Mouse (Mus musculus) ES-E14 (cell line): ENCODE measurements around the gene Ptpru. TPM values are rescaled to one million over a fixed set of nuclear protein-coding genes. Genes with fewer than 3 reads are reported as not detected.
A peak's percentile ranks its signal among the peaks of the same experiment; 100 is the strongest.

Experiments
- DNase-seq: peaks from one replicate; pipeline ENCODE4 v3.0.0-alpha.2; 2013; ENCODE audit warnings: low read depth, low spot score
- H3K27ac ChIP-seq: 2 replicates; pipeline ENCODE4 v1.5.1; 2012; ENCODE audit warnings: low read depth, mild to moderate bottlenecking, low read length, moderate library complexity, mixed read lengths; ENCODE audit not compliant: poor library complexity, insufficient read depth, severe bottlenecking
- H3K36me3 ChIP-seq: 2 replicates; pipeline ENCODE4 v1.6.1; 2012; ENCODE audit warnings: mild to moderate bottlenecking, low read length, moderate library complexity, mixed read lengths; ENCODE audit not compliant: control insufficient read depth, poor library complexity, insufficient read depth, severe bottlenecking
- H3K4me1 ChIP-seq, 2 experiments: fragments of 150-350 bp in 1 of 2; sonication (generic) in 1 of 2; 2 replicates each; pipeline ENCODE4 v1.6.1; 2012; ENCODE audit warnings: low read length in 2 of 2, mild to moderate bottlenecking in 1 of 2, mixed read lengths in 1 of 2; ENCODE audit not compliant: control insufficient read depth in 2 of 2, insufficient read depth in 2 of 2, poor library complexity in 1 of 2
- H3K4me3 ChIP-seq, 2 experiments: fragments of 150-350 bp in 1 of 2; sonication (generic) in 1 of 2; 2 replicates each; pipeline ENCODE4 v1.5.1; 2012; ENCODE audit warnings: low read length in 2 of 2, low read depth in 1 of 2, mild to moderate bottlenecking in 1 of 2, mixed read lengths in 1 of 2; ENCODE audit not compliant: insufficient read depth in 1 of 2, poor library complexity in 1 of 2, severe bottlenecking in 1 of 2
- H3K9ac ChIP-seq: 2 replicates; pipeline ENCODE4 v1.6.1; 2012; ENCODE audit warnings: low read depth, mild to moderate bottlenecking, low read length, mixed read lengths; ENCODE audit not compliant: poor library complexity, insufficient read depth, severe bottlenecking
- H3K9me3 ChIP-seq: fragments of 150-350 bp; sonication (generic); 2 replicates; pipeline ENCODE4 v1.6.1; 2012; ENCODE audit warnings: low read depth, mild to moderate bottlenecking, low read length; ENCODE audit not compliant: control insufficient read depth, insufficient read depth
- CHD2 ChIP-seq: IDR thresholded peaks from 2 replicates; pipeline ENCODE4 v1.6.1; 2014; ENCODE audit warnings: mild to moderate bottlenecking, low read depth, low read length, inconsistent platforms
- HCFC1 ChIP-seq: IDR thresholded peaks from 2 replicates; pipeline ENCODE4 v1.6.1; 2012; ENCODE audit warnings: low read length, inconsistent platforms, borderline replicate concordance; ENCODE audit not compliant: insufficient read depth
- MAFK ChIP-seq: IDR thresholded peaks from 2 replicates; pipeline ENCODE4 v1.6.1; 2014; ENCODE audit warnings: mild to moderate bottlenecking, low read depth, low read length, inconsistent platforms; ENCODE audit not compliant: insufficient read depth
- ZC3H11A ChIP-seq: IDR thresholded peaks from 2 replicates; pipeline ENCODE4 v1.6.1; 2012; ENCODE audit warnings: low read depth, mild to moderate bottlenecking, inconsistent platforms, low read length, borderline replicate concordance
- ZNF384 ChIP-seq: IDR thresholded peaks from 2 replicates; pipeline ENCODE4 v1.6.1; 2012; ENCODE audit warnings: low read depth, low read length, inconsistent platforms
- in situ Hi-C, 2 experiments: fragments of 600-800 bp; cut with MboI; formaldehyde crosslinking; loops; one replicate each; pipeline ENCODE4 v1.15.1; 2025; ENCODE audit warnings: low sequenced_read_pairs in 2 of 2, inconsistent platforms in 1 of 2; ENCODE audit not compliant: unreplicated experiment in 2 of 2
- total RNA-seq: library from RNA; depleted of rRNA; stranded (reverse); fragments of 300-350 nt; gene quantifications from 2 replicates; pipeline ENCODE4 v1.2.3, GENCODE M21; 2012

The Ptpru gene
- total RNA-seq, 1 experiment = 11.2 TPM

DNA sequence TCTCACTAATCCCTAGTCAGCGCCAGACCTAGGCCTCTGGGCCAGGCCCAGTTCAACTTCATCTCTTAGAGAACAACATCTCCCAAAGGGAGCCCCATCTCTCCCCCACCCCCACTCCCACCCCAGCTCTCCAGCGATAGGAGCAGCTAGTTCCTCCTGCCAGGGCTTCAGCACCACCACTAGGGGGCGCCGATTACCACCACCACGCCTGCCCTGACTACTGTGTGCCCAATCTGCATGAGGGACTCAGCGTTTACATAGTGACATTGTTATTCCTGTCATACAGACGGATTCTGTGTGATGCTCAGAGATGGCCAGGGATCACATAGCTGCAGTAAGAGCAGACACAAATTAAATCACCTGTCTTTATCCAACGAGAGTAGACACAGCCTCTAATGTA is 12.3 kb downstream of the Ptpru start:
- in situ Hi-C loops = loop anchor here in 1 of 2 experiments (25.0 kb wide), 2 partner anchors 564 to 864 kb away; no protein-coding TSS in a partner anchor
- Histone ChIP-seq H3K4me1 (peaks cover 0 to 24% of the 10 kb centered on the region in 2 experiments; a peak in 1 of 4 replicates), H3K27ac (no peak overlapping the region), H3K4me3 (no peak overlapping the region), H3K9ac (no peak overlapping the region), H3K36me3 (no peaks in the 10 kb centered on the region), H3K9me3 (no peaks in the 10 kb centered on the region)
- TF ChIP-seq ZNF384 (no peak), ZC3H11A (no peak), CHD2 (no peak), HCFC1 (no peak), MAFK (no peak)
- no peak for DNase-seq

DNA sequence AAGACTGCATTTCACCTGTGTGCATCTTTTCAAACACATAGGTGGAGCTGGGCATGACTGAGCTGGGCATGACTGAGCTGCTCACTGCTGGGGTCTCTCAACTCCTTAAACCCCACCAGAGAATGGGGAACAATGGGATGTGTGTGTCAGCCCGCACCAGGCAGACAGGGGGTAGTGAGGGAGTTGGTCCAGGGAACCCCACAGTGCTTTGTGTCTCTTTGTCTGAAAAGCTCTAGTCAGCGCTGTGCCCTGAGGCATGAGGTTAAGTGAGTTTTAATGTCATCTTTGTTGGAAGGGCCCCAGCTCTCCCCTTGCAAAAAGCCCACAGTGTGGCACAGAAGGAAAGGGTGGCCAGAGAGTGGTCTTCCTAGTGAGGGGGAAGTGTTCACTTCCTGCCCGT is 13.1 kb downstream of the Ptpru start:
- Histone ChIP-seq H3K27ac (no peak overlapping the region), H3K4me3 (no peak overlapping the region), H3K4me1 (peaks cover 0 to 26% of the 10 kb centered on the region in 2 experiments; a peak in 1 of 4 replicates), H3K9me3 (no peaks in the 10 kb centered on the region), H3K9ac (no peak overlapping the region), H3K36me3 (no peaks in the 10 kb centered on the region)
- TF ChIP-seq CHD2 (no peak), ZC3H11A (no peak), HCFC1 (no peak), MAFK (no peak), ZNF384 (no peak)
- in situ Hi-C loops = loop anchor here in 1 of 2 experiments (25.0 kb wide), 2 partner anchors 563 to 863 kb away; no protein-coding TSS in a partner anchor
- no peak for DNase-seq

DNA sequence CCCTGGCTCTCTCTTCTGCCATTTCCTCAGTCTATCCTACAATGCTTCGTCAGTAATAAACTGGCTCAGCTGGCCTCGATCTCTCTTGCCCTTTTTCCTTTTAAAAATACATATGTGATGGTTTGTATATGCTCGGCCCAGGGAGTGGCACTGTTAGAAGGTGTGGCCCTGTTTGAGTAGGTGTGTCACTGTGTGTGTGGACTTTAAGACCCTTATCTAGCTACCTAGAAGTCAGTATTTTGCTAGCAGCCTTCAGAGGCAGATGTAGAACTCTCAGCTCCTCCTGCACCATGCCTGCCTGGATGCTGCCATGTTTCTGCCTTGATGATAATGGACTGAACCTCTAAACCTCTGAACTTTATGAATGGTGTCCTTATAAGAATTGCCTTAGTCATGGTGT is 15.5 kb downstream of the Ptpru start:
- Histone ChIP-seq H3K4me1 (peaks cover 0 to 30% of the 10 kb centered on the region in 2 experiments; a peak in 1 of 4 replicates), H3K4me3 (no peak overlapping the region), H3K9me3 (no peaks in the 10 kb centered on the region), H3K36me3 (no peaks in the 10 kb centered on the region), H3K27ac (no peak overlapping the region), H3K9ac (no peak overlapping the region)
- TF ChIP-seq ZC3H11A (no peak), MAFK (no peak), HCFC1 (no peak), CHD2 (no peak)
- in situ Hi-C loops = no loop called here
- DNase-seq = no peak

DNA sequence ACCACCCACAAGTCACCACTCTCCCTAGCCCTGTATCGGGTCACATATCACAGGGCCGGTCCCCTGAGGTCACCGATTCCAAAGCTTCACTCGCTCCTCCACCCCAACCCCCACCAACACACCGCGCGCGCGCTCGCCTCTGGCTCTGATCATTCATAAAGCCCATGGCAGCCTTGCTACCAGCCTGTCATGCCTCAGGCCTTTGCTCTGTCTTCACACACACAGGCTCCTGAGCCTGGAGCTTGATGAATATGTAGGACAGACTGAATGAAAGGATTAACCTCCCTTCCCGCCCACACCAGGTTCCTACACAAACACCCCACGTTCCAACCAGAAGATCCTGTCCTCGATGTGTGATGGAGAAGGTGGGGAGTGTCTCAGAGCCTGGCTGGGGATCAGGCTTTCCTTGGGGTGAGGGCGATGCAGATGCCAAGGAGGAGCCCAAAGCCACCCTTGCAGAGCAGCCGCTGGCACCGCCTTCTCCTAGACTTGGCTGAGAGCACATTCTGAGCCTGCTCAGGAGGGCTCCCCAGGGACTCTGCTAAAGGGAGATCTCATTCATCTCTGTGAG is 16.8 kb downstream of the Ptpru start:
- H3K9me3 ChIP-seq = no peaks in the 10 kb centered on the region
- no peaks in the 10 kb centered on the region for H3K36me3 ChIP-seq
- peaks cover 0 to 21% of the 10 kb centered on the region in 2 experiments; a peak in 1 of 4 replicates for H3K4me1 ChIP-seq
- no peak overlapping the region for H3K4me3 ChIP-seq
- H3K27ac ChIP-seq = no peak overlapping the region
- no peak for TF ChIP-seq HCFC1
- TF ChIP-seq CHD2 = no peak
- no peak for TF ChIP-seq MAFK
- TF ChIP-seq ZC3H11A = no peak
- TF ChIP-seq ZNF384 = no peak
- in situ Hi-C loops = no loop called here
- no peak for DNase-seq
- H3K9ac ChIP-seq = no peak overlapping the region

DNA sequence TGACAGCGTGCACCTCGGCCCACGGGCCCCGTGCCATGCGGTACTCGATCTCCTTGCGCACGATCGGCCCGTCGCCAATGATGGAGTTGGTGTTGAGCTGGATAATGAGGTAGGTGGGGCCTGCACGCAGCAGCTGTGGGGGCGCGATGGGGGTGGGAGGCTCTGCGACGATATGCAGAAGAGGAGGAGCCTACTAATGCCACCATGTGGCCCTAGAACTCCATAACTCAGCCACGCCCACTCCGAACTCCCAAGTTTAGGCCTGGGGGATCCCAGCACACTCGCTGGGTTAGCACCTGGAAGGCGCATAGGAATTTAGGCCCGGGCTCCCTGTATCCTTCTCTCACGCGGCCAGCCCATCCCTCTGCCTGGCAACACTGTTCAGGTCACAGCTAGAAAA is 19.2 kb downstream of the Ptpru start:
- peak overlapping the region; percentile 54 to 58 for H3K4me3 ChIP-seq
- TF ChIP-seq ZC3H11A (no peak), MAFK (no peak), HCFC1 (no peak), CHD2 (no peak), ZNF384 (no peak)
- no peaks in the 10 kb centered on the region for H3K36me3 ChIP-seq
- H3K27ac ChIP-seq = no peak overlapping the region; the same call in 1 of the 2 replicates
- H3K4me1 ChIP-seq = peaks cover 0 to 13% of the 10 kb centered on the region in 2 experiments; a peak in 1 of 4 replicates
- H3K9me3 ChIP-seq = no peaks in the 10 kb centered on the region
- no peak for DNase-seq
- H3K9ac ChIP-seq = peak overlapping the region; percentile 42
- in situ Hi-C loops = no loop called here
